19 mouse cellular contexts compared by ENCODE assay signal in the genomic region with DNA sequence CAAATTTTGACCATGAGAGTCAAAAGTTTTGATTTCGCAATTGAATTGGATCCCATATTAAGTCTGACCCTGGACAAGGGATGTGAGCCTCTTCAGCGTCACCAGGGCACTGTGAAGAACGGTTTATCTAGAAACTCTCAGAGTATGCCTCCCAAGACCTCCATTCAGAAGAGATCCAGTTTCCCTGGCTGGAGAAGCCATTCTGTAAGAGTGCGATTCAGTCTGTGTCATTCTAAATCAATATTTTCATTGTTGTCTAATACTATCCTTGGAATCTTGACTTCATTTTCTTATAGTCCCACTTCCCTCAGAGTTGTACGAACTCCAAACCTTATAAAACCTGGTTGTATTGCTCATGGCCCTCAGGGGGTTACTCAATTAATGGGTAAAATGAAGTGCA.
DNase-seq lines count a peak whose midpoint lies in the region; ATAC-seq and TF ChIP-seq lines count a peak whose summit lies in the region.
"Had no signal": no experiment of that assay in that cellular context is flagged by ENCODE, and none has a peak within 500 bp of the region (broad histone marks: within the 10 kb centered on the region; RNA-seq: fewer than 3 reads in every experiment).

No protein-coding gene starts in this region.

- no peak overlapping the region for H3K9ac ChIP-seq in kidney, embryonic 14.5 days (ENCODE audit: low read depth, low read length)
- no peak overlapping the region for H3K9ac ChIP-seq in stomach, embryonic 15.5 days
- H3K9ac ChIP-seq in heart, embryonic 12.5 days: no peak overlapping the region
- H3K9ac ChIP-seq: embryonic facial prominence, embryonic 15.5 days; forebrain, embryonic 15.5 days; hindbrain, embryonic 14.5 days had no signal

- 86% methylated on average over 5 of the region's 5 CpGs for WGBS in kidney, embryonic 14.5 days
- 80% methylated on average over 5 of the region's 5 CpGs for WGBS in stomach, embryonic 15.5 days
- 81% methylated on average over 5 of the region's 5 CpGs for WGBS in heart, embryonic 12.5 days

- no peaks in the 10 kb centered on the region for H3K36me3 ChIP-seq in kidney, embryonic 14.5 days (ENCODE audit: control insufficient read depth, insufficient read depth, low read length)
- H3K36me3 ChIP-seq in E14TG2a.4 (ENCODE audit: insufficient read depth, low read length): no peaks in the 10 kb centered on the region
- H3K36me3 ChIP-seq in stomach, embryonic 15.5 days: no peaks in the 10 kb centered on the region
- no peaks in the 10 kb centered on the region for H3K36me3 ChIP-seq in heart, embryonic 12.5 days
- H3K36me3 ChIP-seq: embryonic facial prominence, embryonic 15.5 days; forebrain, embryonic 15.5 days; heart, embryonic 10.5 days; hindbrain, embryonic 10.5 days had no signal

- no peaks in the 10 kb centered on the region for H3K27me3 ChIP-seq in kidney, embryonic 14.5 days (ENCODE audit: control insufficient read depth, insufficient read depth, low read length)
- H3K27me3 ChIP-seq in E14TG2a.4 (ENCODE audit: insufficient read depth, low read length): no peaks in the 10 kb centered on the region
- no peaks in the 10 kb centered on the region for H3K27me3 ChIP-seq in stomach, embryonic 15.5 days (replicated peaks)
- no peaks in the 10 kb centered on the region for H3K27me3 ChIP-seq in heart, embryonic 12.5 days (replicated peaks)
- H3K27me3 ChIP-seq: embryonic facial prominence, embryonic 15.5 days; forebrain, embryonic 15.5 days had no signal

- 0 out of 2 replicates have a peak, but pooled peaks cover 2% of the 10 kb centered on the region for H3K4me1 ChIP-seq in kidney, embryonic 14.5 days (ENCODE audit: control insufficient read depth, insufficient read depth, low read length)
- H3K4me1 ChIP-seq in E14TG2a.4 (replicated peaks; ENCODE audit: low read depth, low read length): peaks cover 30% of the 10 kb centered on the region
- H3K4me1 ChIP-seq in embryonic fibroblast, embryonic 13.5 days (ENCODE audit: control insufficient read depth, insufficient read depth, low read length): peaks cover 5% of the 10 kb centered on the region; the same call in 1 of the 2 replicates
- no peaks in the 10 kb centered on the region for H3K4me1 ChIP-seq in stomach, embryonic 15.5 days
- no peaks in the 10 kb centered on the region for H3K4me1 ChIP-seq in heart, embryonic 12.5 days (replicated peaks)
- H3K4me1 ChIP-seq: heart, embryonic 10.5 days had no signal

- ATAC-seq in kidney, embryonic 14.5 days (ENCODE audit: low FRiP score, low TSS enrichment): no peak
- ATAC-seq in stomach, embryonic 15.5 days (ENCODE audit: insufficient read depth, low FRiP score, low read depth): no peak
- no peak for ATAC-seq in heart, embryonic 12.5 days (ENCODE audit: insufficient number of reproducible peaks, low FRiP score)
- ATAC-seq: forebrain, embryonic 15.5 days had no signal

- no peak for DNase-seq in kidney, postnatal 25 days
- no peak for DNase-seq in thymus, postnatal 14 days
- DNase-seq in ovary, postnatal 10 days (ENCODE audit: low spot score): no peak
- DNase-seq: adrenal gland, postnatal 10 days; cerebellum, adult 11 months; cerebellum, adult 8-10 months; embryo, embryonic 11 days; gastrocnemius, postnatal 10 days; heart, adult 18-20 months had no signal

- no peak for TF ChIP-seq CTCF in E14TG2a.4 (conservative IDR thresholded peaks at IDR 0.05; ENCODE audit: low read length)
- TF ChIP-seq CTCF in embryonic fibroblast, embryonic 13.5 days (IDR thresholded peaks at IDR 0.05; ENCODE audit: borderline replicate concordance, insufficient read depth, low read length): no peak

- no peak for TF ChIP-seq POLR2A in embryonic fibroblast, embryonic 13.5 days (IDR thresholded peaks at IDR 0.05; ENCODE audit: low read depth, low read length)

- H3K27ac ChIP-seq in kidney, embryonic 14.5 days (ENCODE audit: low read depth, low read length): peak overlapping the region; percentile 1; the same call in 1 of the 2 replicates
- peak overlapping the region; percentile 56 for H3K27ac ChIP-seq in embryonic fibroblast, embryonic 13.5 days (ENCODE audit: insufficient read depth, low read length)
- H3K27ac ChIP-seq in stomach, embryonic 15.5 days: peak overlapping the region; percentile 42
- no peak overlapping the region for H3K27ac ChIP-seq in heart, embryonic 12.5 days (ENCODE audit: poor library complexity, severe bottlenecking)
- H3K27ac ChIP-seq: forebrain, embryonic 15.5 days; heart, embryonic 10.5 days; hindbrain, embryonic 10.5 days; hindbrain, embryonic 14.5 days had no signal

- no peak overlapping the region for H3K4me2 ChIP-seq in kidney, embryonic 14.5 days (replicated peaks; ENCODE audit: low read depth, low read length)
- no peak overlapping the region for H3K4me2 ChIP-seq in stomach, embryonic 15.5 days
- no peak overlapping the region for H3K4me2 ChIP-seq in heart, embryonic 12.5 days
- H3K4me2 ChIP-seq: embryonic facial prominence, embryonic 15.5 days; forebrain, embryonic 15.5 days; hindbrain, embryonic 14.5 days had no signal

- no peaks in the 10 kb centered on the region for H3K9me3 ChIP-seq in kidney, embryonic 14.5 days (ENCODE audit: control insufficient read depth, low read length)
- H3K9me3 ChIP-seq in E14TG2a.4 (ENCODE audit: low read length): no peaks in the 10 kb centered on the region
- H3K9me3 ChIP-seq in stomach, embryonic 15.5 days: no peaks in the 10 kb centered on the region
- H3K9me3 ChIP-seq in heart, embryonic 12.5 days (replicated peaks): no peaks in the 10 kb centered on the region
- H3K9me3 ChIP-seq: embryonic facial prominence, embryonic 15.5 days; forebrain, embryonic 15.5 days; heart, embryonic 10.5 days; hindbrain, embryonic 10.5 days had no signal

- no peak overlapping the region for H3K4me3 ChIP-seq in kidney, embryonic 14.5 days (ENCODE audit: low read length)
- peak overlapping the region; percentile 29; the same call in 1 of the 2 replicates for H3K4me3 ChIP-seq in E14TG2a.4 (replicated peaks; ENCODE audit: low read length)
- no peak overlapping the region for H3K4me3 ChIP-seq in embryonic fibroblast, embryonic 13.5 days (ENCODE audit: insufficient read depth, low read length)
- H3K4me3 ChIP-seq in stomach, embryonic 15.5 days (replicated peaks): no peak overlapping the region
- no peak overlapping the region for H3K4me3 ChIP-seq in heart, embryonic 12.5 days
- H3K4me3 ChIP-seq: embryonic facial prominence, embryonic 15.5 days; forebrain, embryonic 15.5 days; heart, embryonic 10.5 days; hindbrain, embryonic 10.5 days had no signal
